Mouse (Mus musculus) telencephalon, adult 2 months (tissue): ENCODE results near the gene Slc35f3.

Experiments used
- DNase-seq: peaks from one replicate; pipeline ENCODE4 v3.0.0-alpha.2; 2011; ENCODE audit warnings: low read depth, low spot score

The Slc35f3 gene

GRCm38 (mm10) chr8:126327786-126328185 lies 29.4 kb downstream of the Slc35f3 start:
- DNase-seq: no peak

- DNase-seq: no peak
Observed at GRCm38 (mm10) chr8:126338864-126339263, 40.5 kb downstream of the Slc35f3 start.

- DNase-seq: no peak
Observed at GRCm38 (mm10) chr8:126339357-126339756, 41.0 kb downstream of the Slc35f3 start.

GRCm38 (mm10) chr8:126341200-126341599 lies 42.8 kb downstream of the Slc35f3 start:
- DNase-seq: no peak

GRCm38 (mm10) chr8:126343427-126343826 lies 45.1 kb downstream of the Slc35f3 start:
- no peak for DNase-seq

- DNase-seq: no peak
Observed at GRCm38 (mm10) chr8:126345100-126345499, 46.7 kb downstream of the Slc35f3 start.

- no peak for DNase-seq
Observed at GRCm38 (mm10) chr8:126353259-126353658, 54.9 kb downstream of the Slc35f3 start.

- no peak for DNase-seq
Observed at GRCm38 (mm10) chr8:126357946-126358345, 59.6 kb downstream of the Slc35f3 start.

GRCm38 (mm10) chr8:126359296-126359695 lies 60.9 kb downstream of the Slc35f3 start:
- no peak for DNase-seq

GRCm38 (mm10) chr8:126360106-126360505 lies 61.7 kb downstream of the Slc35f3 start:
- DNase-seq: no peak

GRCm38 (mm10) chr8:126360701-126361100 lies 62.3 kb downstream of the Slc35f3 start:
- no peak for DNase-seq

- no peak for DNase-seq
Observed at GRCm38 (mm10) chr8:126366251-126366650, 67.9 kb downstream of the Slc35f3 start.

- no peak for DNase-seq
Observed at GRCm38 (mm10) chr8:126368349-126369054, 70.1 kb downstream of the Slc35f3 start.

- no peak for DNase-seq
Observed at GRCm38 (mm10) chr8:126371871-126372270, 73.5 kb downstream of the Slc35f3 start.

GRCm38 (mm10) chr8:126379580-126379979 lies 81.2 kb downstream of the Slc35f3 start:
- no peak for DNase-seq

GRCm38 (mm10) chr8:126380141-126380540 lies 81.8 kb downstream of the Slc35f3 start:
- DNase-seq: no peak

GRCm38 (mm10) chr8:126381299-126381698 lies 82.9 kb downstream of the Slc35f3 start:
- DNase-seq: no peak

GRCm38 (mm10) chr8:126382216-126382615 lies 83.9 kb downstream of the Slc35f3 start:
- DNase-seq: no peak

GRCm38 (mm10) chr8:126382749-126383148 lies 84.4 kb downstream of the Slc35f3 start:
- no peak for DNase-seq

- no peak for DNase-seq
Observed at GRCm38 (mm10) chr8:126387566-126387965, 89.2 kb downstream of the Slc35f3 start.

- DNase-seq: no peak
Observed at GRCm38 (mm10) chr8:126391541-126391940, 93.2 kb downstream of the Slc35f3 start.

GRCm38 (mm10) chr8:126395386-126395785 lies 97.0 kb downstream of the Slc35f3 start:
- DNase-seq: no peak

GRCm38 (mm10) chr8:126395917-126396316 lies 97.6 kb downstream of the Slc35f3 start:
- DNase-seq: peak; percentile 64

- no peak for DNase-seq
Observed at GRCm38 (mm10) chr8:126398349-126398748, 100.0 kb downstream of the Slc35f3 start.
